Mouse (Mus musculus): ENCODE measurements around the gene Ppox. TPM values are rescaled to one million over a fixed set of nuclear protein-coding genes. Genes with fewer than 3 reads are reported as not detected.
A peak's percentile ranks its signal among the peaks of the same experiment; 100 is the strongest.

Gene Ppox
- polyA plus RNA-seq, 1 experiment from 2014 or later, result 59.9 TPM

DNA sequence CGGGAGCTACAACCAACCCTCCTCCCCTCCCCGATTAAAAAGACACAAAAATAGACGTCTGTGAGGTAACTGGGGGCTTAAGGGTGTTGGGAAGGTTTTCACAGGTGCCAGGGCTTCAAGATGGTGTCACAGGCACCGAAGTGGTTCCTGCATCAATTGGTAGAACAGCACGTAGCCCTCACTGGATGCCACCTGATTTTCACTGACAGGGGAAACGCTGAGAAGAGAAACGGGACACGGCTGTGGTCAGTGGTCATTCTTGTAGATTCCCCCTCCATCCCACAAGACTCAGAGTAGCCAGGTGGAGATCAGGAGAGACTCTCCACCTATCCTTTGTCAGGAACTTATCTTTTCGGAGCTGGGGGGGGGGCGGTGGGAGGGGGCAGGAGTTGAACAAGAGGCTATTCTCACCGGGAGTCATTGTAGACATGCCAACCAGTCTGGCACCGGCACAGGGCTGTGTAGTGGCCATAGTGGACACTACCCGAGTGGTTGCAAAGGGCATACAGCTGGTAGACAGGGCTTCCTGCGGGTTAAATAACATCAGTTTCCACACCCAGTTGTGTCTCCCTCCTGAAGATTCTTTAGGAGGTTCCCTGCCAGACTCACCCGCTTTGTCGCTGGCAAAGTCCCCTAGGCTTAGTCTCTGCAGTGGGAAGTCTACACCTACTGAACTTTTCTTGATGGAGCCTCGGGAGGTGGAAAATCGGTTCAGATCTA, 1.3 kb upstream of the Ppox start:
- peaks cover 13% of the 10 kb centered on the region; the same call in 1 of the 2 replicates for H3K36me3 ChIP-seq (ENCODE audit: control insufficient read depth, insufficient read depth, low read length)
- no peak for ATAC-seq (replicated peaks; ENCODE audit: insufficient number of reproducible peaks, low FRiP score, low TSS enrichment)
- H3K4me3 ChIP-seq (ENCODE audit: low read depth, low read length), result peak overlapping the region; percentile 54
- H3K4me2 ChIP-seq, result peak overlapping the region; percentile 83
- H3K27me3 ChIP-seq (ENCODE audit: control insufficient read depth, insufficient read depth, low read length), result no peaks in the 10 kb centered on the region
- peaks cover 11% of the 10 kb centered on the region for H3K4me1 ChIP-seq (ENCODE audit: control insufficient read depth, insufficient read depth, low read length)
- 75% methylated on average over 18 of the region's 18 CpGs for WGBS (ENCODE audit: insufficient replicate concordance)
- no peaks in the 10 kb centered on the region for H3K9me3 ChIP-seq (replicated peaks; ENCODE audit: control insufficient read depth, low read length)
- peak overlapping the region; percentile 47; the same call in 1 of the 2 replicates for H3K9ac ChIP-seq (ENCODE audit: low read depth, low read length)
- peak overlapping the region; percentile 93 for H3K27ac ChIP-seq (ENCODE audit: low read depth, low read length)

DNA sequence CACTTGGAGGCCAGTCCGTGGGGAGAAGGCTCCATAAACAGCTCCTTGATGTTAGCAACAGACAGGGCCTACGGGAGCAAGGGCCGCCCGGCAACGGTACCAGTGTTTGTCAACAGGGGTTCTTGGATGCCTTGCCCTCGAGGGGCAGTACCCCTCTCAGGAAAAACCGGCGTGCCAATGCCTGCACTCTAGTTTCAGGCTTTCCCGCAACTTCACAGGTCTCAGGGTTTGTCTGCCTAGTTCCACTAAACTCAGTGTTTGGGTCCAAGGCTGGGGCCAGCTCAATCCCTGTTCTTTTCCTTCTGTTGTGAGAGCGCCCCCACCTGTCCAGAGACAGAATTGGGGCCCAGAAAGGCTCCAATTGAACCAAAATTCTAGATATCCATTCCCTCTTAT, 540 bp upstream of the Ppox start:
- H3K36me3 ChIP-seq (ENCODE audit: control insufficient read depth, insufficient read depth, low read length), result peaks cover 13% of the 10 kb centered on the region; the same call in 1 of the 2 replicates
- no peaks in the 10 kb centered on the region for H3K9me3 ChIP-seq (replicated peaks; ENCODE audit: control insufficient read depth, low read length)

DNA sequence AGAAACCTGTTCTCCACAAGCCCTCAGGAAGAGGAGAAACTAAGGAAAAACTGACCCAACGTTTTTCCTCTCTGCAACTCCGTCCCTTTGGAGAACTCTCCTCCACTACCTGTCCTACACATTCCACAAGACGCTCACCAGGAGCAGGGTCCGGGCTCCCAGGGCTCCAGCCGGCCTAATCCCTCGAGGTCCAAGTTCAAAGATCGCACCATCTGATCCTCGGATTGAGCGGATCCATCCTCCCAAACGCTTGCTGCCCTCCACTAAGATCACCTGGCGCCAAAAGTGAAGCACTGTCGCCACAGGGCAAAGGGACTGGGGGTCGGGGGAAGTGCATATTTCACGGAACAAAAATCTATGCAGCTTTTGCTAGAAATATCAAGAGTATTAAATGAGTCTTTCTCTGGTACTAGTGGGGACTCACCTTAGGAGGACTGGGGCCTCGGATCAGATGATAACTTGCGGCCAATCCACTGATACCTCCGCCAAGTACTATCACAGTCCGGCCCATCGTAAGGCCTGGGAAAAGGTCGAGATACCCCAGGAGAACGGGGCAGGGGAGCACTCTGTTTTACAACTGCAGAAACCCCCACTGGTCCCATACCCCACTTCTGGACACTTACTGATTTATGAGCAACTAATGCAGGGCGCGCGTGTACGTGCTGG, 603 bp downstream of the Ppox start:
- H3K4me2 ChIP-seq, result peak overlapping the region; percentile 83
- H3K27me3 ChIP-seq (ENCODE audit: control insufficient read depth, insufficient read depth, low read length), result no peaks in the 10 kb centered on the region
- H3K4me3 ChIP-seq (ENCODE audit: low read depth, low read length), result peak overlapping the region; percentile 54
- 1% methylated on average over 25 of the region's 25 CpGs for WGBS (ENCODE audit: insufficient replicate concordance)
- H3K27ac ChIP-seq (ENCODE audit: low read depth, low read length), result peak overlapping the region; percentile 60
- peak; percentile 2; the same call in 1 of the 2 replicates for ATAC-seq (replicated peaks; ENCODE audit: insufficient number of reproducible peaks, low FRiP score, low TSS enrichment)
- no peaks in the 10 kb centered on the region for H3K9me3 ChIP-seq (replicated peaks; ENCODE audit: control insufficient read depth, low read length)
- peaks cover 18% of the 10 kb centered on the region for H3K36me3 ChIP-seq (ENCODE audit: control insufficient read depth, insufficient read depth, low read length)
- H3K4me1 ChIP-seq (ENCODE audit: control insufficient read depth, insufficient read depth, low read length), result peaks cover 6% of the 10 kb centered on the region; the same call in 1 of the 2 replicates
- H3K9ac ChIP-seq (ENCODE audit: low read depth, low read length), result peak overlapping the region; percentile 66

More for the DNA sequence above, 540 bp upstream of the Ppox start:
- WGBS (ENCODE audit: insufficient replicate concordance), result 0% methylated on average over 10 of the region's 10 CpGs
- Histone ChIP-seq H3K27me3 (ENCODE audit: control insufficient read depth, insufficient read depth, low read length) (no peaks in the 10 kb centered on the region), H3K4me3 (ENCODE audit: low read depth, low read length) (peak overlapping the region; percentile 54), H3K27ac (ENCODE audit: low read depth, low read length) (peak overlapping the region; percentile 93), H3K4me1 (ENCODE audit: control insufficient read depth, insufficient read depth, low read length) (peaks cover 7% of the 10 kb centered on the region), H3K4me2 (peak overlapping the region; percentile 83), H3K9ac (ENCODE audit: low read depth, low read length) (peak overlapping the region; percentile 84)
- ATAC-seq (replicated peaks; ENCODE audit: insufficient number of reproducible peaks, low FRiP score, low TSS enrichment), result peak; percentile 46

DNA sequence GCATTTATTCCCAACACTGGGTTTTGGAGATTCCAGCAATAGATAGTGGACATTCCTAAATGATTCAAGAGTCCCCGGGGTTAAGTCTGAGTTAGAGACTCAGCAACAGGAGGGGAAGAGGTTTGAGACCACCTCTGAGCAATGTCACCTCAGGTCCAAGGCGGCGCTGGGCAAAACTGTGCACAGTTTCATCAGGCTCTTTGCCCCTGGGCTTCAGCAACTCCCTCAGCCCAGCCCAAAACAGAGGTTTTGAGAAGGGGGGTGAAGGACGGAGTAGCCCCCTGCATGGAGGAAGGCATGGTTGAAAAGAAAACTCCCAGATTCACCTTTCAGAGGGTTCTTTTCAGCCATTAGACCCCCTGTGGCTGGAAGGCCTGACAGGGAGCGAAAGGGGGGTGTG, 1.3 kb downstream of the Ppox start:
- Histone ChIP-seq H3K4me3 (ENCODE audit: low read depth, low read length) (peak overlapping the region; percentile 54), H3K9ac (ENCODE audit: low read depth, low read length) (peak overlapping the region; percentile 66), H3K9me3 (replicated peaks; ENCODE audit: control insufficient read depth, low read length) (no peaks in the 10 kb centered on the region), H3K36me3 (ENCODE audit: control insufficient read depth, insufficient read depth, low read length) (peaks cover 23% of the 10 kb centered on the region), H3K27me3 (ENCODE audit: control insufficient read depth, insufficient read depth, low read length) (no peaks in the 10 kb centered on the region), H3K4me1 (ENCODE audit: control insufficient read depth, insufficient read depth, low read length) (peaks cover 6% of the 10 kb centered on the region; the same call in 1 of the 2 replicates), H3K27ac (ENCODE audit: low read depth, low read length) (peak overlapping the region; percentile 60; the same call in 1 of the 2 replicates), H3K4me2 (peak overlapping the region; percentile 83)
- WGBS (ENCODE audit: insufficient replicate concordance), result 60% methylated on average over 5 of the region's 5 CpGs
- no peak for ATAC-seq (replicated peaks; ENCODE audit: insufficient number of reproducible peaks, low FRiP score, low TSS enrichment)

DNA sequence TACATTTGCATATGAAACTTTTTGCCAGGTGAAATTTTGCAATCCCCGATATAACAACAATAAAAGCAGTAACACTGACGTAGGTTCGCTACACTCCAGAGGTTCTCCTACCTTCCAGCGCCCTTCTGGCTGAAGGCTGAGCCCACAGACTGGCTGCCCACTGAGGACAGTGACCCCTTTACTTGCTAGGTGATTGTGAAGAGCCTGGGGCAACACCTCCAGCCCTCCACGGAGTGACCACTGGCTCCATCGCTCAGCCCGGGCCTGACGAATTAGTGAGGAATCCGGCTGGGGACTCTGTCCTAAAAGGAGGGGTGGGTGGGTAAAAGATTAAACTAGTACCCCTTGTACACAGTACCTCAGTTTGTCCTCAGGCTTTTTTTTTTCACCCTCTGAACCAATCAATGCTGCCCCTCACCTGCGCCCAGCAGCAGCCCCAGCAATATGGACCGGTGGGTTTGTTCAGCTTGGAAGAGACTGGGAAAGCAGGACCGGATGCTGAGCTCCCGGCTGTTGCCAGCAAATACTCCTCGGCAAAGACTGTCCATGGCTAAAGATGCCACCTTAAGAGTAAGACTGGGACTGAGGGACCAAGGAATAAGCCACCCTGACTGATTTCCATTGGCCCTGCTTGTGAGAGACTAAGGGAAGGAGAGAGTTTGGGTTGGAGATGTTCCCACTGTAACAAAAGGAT, 1.8 kb downstream of the Ppox start:
- Histone ChIP-seq H3K27me3 (ENCODE audit: control insufficient read depth, insufficient read depth, low read length) (no peaks in the 10 kb centered on the region), H3K4me1 (ENCODE audit: control insufficient read depth, insufficient read depth, low read length) (peaks cover 6% of the 10 kb centered on the region; the same call in 1 of the 2 replicates), H3K9ac (ENCODE audit: low read depth, low read length) (peak overlapping the region; percentile 66; the same call in 1 of the 2 replicates), H3K4me3 (ENCODE audit: low read depth, low read length) (peak overlapping the region; percentile 54), H3K27ac (ENCODE audit: low read depth, low read length) (no peak overlapping the region), H3K4me2 (peak overlapping the region; percentile 83), H3K9me3 (replicated peaks; ENCODE audit: control insufficient read depth, low read length) (no peaks in the 10 kb centered on the region), H3K36me3 (ENCODE audit: control insufficient read depth, insufficient read depth, low read length) (peaks cover 26% of the 10 kb centered on the region)
- ATAC-seq (replicated peaks; ENCODE audit: insufficient number of reproducible peaks, low FRiP score, low TSS enrichment), result no peak
- 82% methylated on average over 14 of the region's 14 CpGs for WGBS (ENCODE audit: insufficient replicate concordance)

DNA sequence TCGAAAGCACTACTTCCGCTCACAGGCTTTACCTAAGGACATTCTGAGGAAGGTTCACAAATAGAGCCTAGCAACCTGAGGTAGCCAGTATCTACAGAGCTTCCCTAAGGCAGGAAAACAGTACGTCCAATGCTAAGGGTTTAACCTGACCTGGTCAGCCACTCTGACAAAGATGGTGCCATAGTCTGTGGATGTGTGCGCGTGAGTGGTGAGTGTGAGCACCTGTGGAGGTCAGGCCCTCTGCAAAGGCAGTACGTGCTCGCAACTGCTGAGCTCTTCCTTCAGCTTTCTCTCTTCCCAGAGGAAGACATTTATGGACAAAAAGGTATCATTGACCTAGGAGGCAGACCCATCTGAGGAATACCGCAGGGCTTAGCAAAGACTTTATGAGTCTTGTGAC, 2.5 kb downstream of the Ppox start:
- no peak for ATAC-seq (replicated peaks; ENCODE audit: insufficient number of reproducible peaks, low FRiP score, low TSS enrichment)
- H3K27ac ChIP-seq (ENCODE audit: low read depth, low read length), result no peak overlapping the region
- WGBS (ENCODE audit: insufficient replicate concordance), result 92% methylated on average over 8 of the region's 8 CpGs

DNA sequence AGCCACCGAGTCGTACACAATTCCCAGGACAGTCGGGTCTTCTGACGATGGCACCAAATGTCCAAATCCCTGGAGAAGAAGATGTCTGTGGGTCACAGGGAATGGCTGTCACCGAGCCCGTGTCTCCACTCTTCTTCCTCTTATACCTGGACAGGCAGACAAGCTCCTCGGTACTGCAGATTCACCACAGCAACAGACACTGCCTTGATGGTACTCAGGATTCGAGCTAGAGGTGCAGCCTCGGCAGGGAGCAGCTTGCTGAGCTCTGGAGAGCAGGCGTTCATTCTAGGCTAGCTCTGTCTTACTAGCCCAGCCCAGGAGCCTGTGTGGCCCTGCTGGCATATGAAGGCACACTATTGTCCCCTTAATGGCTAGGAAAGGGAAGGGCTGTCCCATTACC, 3.2 kb downstream of the Ppox start:
- ATAC-seq (replicated peaks; ENCODE audit: insufficient number of reproducible peaks, low FRiP score, low TSS enrichment), result no peak

More for the DNA sequence above, 2.5 kb downstream of the Ppox start:
- Histone ChIP-seq H3K4me1 (ENCODE audit: control insufficient read depth, insufficient read depth, low read length) (peaks cover 6% of the 10 kb centered on the region; the same call in 1 of the 2 replicates), H3K9me3 (replicated peaks; ENCODE audit: control insufficient read depth, low read length) (no peaks in the 10 kb centered on the region), H3K4me2 (no peak overlapping the region; the same call in 1 of the 2 replicates), H3K36me3 (ENCODE audit: control insufficient read depth, insufficient read depth, low read length) (peaks cover 29% of the 10 kb centered on the region), H3K4me3 (ENCODE audit: low read depth, low read length) (no peak overlapping the region), H3K27me3 (ENCODE audit: control insufficient read depth, insufficient read depth, low read length) (no peaks in the 10 kb centered on the region), H3K9ac (ENCODE audit: low read depth, low read length) (no peak overlapping the region)

DNA sequence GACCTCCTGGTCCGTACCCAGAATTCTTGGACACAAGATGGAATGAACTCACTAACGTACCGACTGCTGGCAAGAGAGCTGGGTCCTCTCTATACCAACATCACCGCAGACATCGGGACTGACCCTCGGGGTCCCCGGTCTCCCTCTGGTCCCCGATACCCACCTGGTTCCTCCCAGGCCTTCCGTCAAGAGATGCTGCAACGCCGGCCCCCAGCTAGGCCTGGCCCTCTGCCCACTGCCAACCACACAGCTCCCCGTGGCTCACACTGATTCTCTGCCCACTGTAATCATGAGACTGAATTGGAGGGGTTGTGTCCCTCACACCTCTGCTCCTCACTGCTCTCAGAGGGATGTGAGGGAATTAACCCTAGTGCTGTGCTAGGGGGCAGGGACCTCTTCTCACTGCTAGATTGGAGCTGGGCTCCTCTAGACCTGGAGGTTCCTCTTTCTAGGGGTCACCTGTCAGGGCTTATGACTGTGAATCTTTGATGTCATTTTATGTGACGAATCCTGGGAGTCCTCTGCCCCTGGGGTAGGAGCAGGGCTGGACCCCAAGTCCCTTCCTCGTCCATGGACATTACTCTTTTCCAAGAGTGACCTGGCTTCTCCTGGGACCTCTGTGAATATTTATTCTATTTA, 4.8 kb downstream of the Ppox start:
- Histone ChIP-seq H3K9me3 (replicated peaks; ENCODE audit: control insufficient read depth, low read length) (no peaks in the 10 kb centered on the region), H3K36me3 (ENCODE audit: control insufficient read depth, insufficient read depth, low read length) (peaks cover 32% of the 10 kb centered on the region), H3K4me2 (no peak overlapping the region), H3K4me3 (ENCODE audit: low read depth, low read length) (no peak overlapping the region), H3K27me3 (ENCODE audit: control insufficient read depth, insufficient read depth, low read length) (no peaks in the 10 kb centered on the region), H3K27ac (ENCODE audit: low read depth, low read length) (no peak overlapping the region), H3K4me1 (ENCODE audit: control insufficient read depth, insufficient read depth, low read length) (peaks cover 9% of the 10 kb centered on the region), H3K9ac (ENCODE audit: low read depth, low read length) (no peak overlapping the region)
- no peak for ATAC-seq (replicated peaks; ENCODE audit: insufficient number of reproducible peaks, low FRiP score, low TSS enrichment)
- WGBS (ENCODE audit: insufficient replicate concordance), result 91% methylated on average over 14 of the region's 14 CpGs

More for the DNA sequence above, 3.2 kb downstream of the Ppox start:
- H3K9ac ChIP-seq (ENCODE audit: low read depth, low read length), result no peak overlapping the region
- no peak overlapping the region for H3K27ac ChIP-seq (ENCODE audit: low read depth, low read length)
- peaks cover 33% of the 10 kb centered on the region for H3K36me3 ChIP-seq (ENCODE audit: control insufficient read depth, insufficient read depth, low read length)
- peaks cover 6% of the 10 kb centered on the region; the same call in 1 of the 2 replicates for H3K4me1 ChIP-seq (ENCODE audit: control insufficient read depth, insufficient read depth, low read length)
- WGBS (ENCODE audit: insufficient replicate concordance), result 92% methylated on average over 10 of the region's 10 CpGs
- H3K4me3 ChIP-seq (ENCODE audit: low read depth, low read length), result no peak overlapping the region
- H3K27me3 ChIP-seq (ENCODE audit: control insufficient read depth, insufficient read depth, low read length), result no peaks in the 10 kb centered on the region
- H3K9me3 ChIP-seq (replicated peaks; ENCODE audit: control insufficient read depth, low read length), result no peaks in the 10 kb centered on the region
- no peak overlapping the region for H3K4me2 ChIP-seq

Data from heart, embryonic 11.5 days (tissue).